Mouse (Mus musculus): ENCODE data around the gene Dpf2. TPM values are rescaled to one million over a fixed set of nuclear protein-coding genes. Genes with fewer than 3 reads are reported as not detected.
A peak's percentile ranks its signal among the peaks of the same experiment; 100 is the strongest.

Gene Dpf2
- total RNA-seq (2021): 10 to 100 TPM; 77.6 to 84.0 TPM
- long read RNA-seq, experiment 1, transcript Dpf2-202 (12 exons, 2,406 nt): major isoform, 40 of 58 reads
- long read RNA-seq, experiment 1, transcript Dpf2-205 (11 exons, 3,314 nt): minor isoform, 8 of 58 reads
- long read RNA-seq, experiment 1, partial matches to known transcripts: 3 of 58 reads
- long read RNA-seq, experiment 1, other reads (novel, unspliced or antisense): 7 of 58 reads
- long read RNA-seq, experiment 2, transcript Dpf2-205 (11 exons, 3,314 nt): minor isoform, 9 of 34 reads
- long read RNA-seq, experiment 2, transcript Dpf2-202 (12 exons, 2,406 nt): major isoform, 18 of 34 reads
- long read RNA-seq, experiment 2, partial matches to known transcripts: 3 of 34 reads
- long read RNA-seq, experiment 2, other reads (novel, unspliced or antisense): 4 of 34 reads

GRCm38 (mm10) chr19:5913007-5913719 lies at the start of gene Dpf2:
Gene Dpf2, minus strand, starts transcription at chr19:5913010.
- no peak for DNase-seq

DNA sequence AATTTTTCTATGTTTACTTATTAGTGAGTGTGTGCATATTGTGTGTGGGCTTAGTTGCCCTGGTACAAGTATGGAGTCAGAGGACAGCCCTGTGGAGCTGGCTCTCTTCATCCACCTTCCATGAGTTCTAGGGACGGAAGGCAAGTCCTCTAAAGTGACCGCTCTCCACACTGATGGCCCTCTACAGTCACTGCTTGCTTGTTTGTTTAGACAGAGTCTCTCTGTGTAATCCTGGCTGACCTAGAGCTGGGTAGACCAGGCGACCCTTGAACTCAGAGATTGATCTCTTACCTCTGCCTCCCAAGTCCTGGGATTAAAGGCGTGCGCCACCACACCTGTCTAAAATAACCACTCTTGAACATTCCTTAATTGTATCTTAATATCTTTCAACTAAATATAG lies 44.6 kb upstream of the Dpf2 start:
- no peak for DNase-seq

GRCm38 (mm10) chr19:5956685-5957084 lies 43.9 kb upstream of the Dpf2 start:
- DNase-seq: peak; percentile 90 to 95

DNA sequence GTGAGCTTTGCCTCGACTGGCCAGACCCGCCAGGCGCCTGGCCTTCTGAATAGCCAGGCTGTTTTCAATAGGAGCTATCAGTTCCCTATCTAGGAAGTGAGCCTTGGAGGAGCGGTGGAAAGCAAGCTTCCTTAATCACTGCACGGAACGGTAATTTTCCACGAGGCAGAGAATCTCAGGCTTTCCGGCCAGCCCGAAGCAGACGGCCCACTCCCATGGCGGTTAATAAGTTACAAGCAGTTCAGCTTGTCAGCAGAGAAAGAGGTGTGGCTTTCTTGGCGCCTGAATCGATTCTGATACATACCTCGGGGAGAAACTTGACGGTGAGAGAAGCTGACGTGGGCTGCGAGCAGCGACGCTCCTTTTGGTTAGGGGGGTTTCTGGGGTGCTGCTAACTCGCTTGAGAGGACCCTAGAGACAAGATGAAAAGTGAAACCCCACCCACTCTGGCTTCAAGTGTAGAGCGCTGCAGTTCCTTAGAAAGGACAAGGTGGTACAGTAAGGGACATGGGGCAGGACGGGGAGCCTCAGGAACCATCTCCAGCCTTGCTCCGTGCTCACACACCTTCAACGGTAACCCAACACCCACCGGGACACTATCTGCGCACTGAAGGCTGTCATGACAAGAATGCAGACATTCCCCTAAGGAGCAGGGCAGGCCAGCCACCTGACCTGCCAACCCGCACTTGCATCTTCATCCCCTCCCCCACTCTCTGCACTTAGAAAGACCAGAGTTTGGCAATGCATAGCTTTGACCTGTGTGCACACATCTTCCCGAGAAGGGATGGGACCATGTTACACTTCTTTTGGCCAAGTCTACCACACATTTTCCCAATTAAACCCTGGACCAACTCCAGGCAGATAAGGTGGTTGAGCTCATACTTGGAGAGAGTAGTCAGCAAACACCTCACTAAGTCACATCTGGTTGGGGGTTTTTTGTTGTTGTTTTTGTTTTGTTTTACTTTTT lies 43.2 kb upstream of the Dpf2 start:
- peak; percentile 75 to 85 for DNase-seq

DNA sequence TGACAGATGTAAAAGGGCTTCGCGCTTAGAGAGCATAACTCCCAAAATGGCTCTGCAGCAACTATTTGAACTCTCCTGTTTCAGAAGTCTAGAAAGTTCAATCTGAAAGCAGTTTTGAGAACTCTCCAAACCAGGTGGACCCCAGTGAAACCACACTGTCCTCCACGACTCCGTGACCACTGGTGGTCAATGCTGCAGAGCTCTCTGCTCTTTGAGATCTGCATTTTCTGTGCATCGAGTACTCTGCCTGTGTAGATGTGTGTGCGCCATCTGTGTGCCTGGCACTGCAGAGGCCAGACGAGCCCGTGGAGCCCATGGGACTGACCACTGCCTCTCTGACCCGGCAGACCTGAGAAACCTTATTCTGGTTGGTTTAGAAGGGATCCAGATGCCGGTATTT lies 42.1 kb upstream of the Dpf2 start:
- no peak for DNase-seq

DNA sequence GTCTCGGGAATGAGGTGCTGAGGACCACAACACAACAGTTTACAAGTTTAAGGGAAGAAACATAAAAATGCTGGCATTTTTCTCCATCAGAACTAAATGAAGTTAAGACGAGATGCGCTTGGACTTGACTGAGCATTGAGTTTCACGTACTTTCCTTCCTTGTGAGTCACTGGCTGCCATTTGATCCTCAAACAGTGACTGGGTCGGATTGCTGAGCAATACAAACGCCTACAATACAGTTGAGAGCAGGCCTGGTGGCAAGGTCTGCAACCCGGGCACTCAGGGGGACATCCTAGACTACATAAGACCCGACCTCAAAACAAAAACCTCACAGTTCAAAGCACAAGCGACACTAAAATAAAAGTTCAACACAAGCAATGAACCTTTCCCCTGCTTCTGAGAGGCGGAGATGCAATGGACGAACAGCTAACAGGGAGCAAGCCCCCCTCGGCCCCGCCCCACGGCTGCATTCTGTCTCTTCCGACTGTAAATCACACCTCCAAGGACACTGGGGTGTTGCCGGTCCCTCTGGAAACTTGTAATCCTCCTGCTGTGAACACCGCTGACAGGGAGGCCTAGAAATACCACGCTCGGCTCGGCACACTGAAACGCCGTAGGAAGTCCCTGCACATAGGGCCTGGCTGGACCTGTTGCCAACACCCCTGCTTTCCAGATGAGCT lies 41.4 kb upstream of the Dpf2 start:
- DNase-seq: no peak

GRCm38 (mm10) chr19:5953201-5953770 lies 40.5 kb upstream of the Dpf2 start:
- DNase-seq: peak in 1 of 2 experiments; percentile 29

DNA sequence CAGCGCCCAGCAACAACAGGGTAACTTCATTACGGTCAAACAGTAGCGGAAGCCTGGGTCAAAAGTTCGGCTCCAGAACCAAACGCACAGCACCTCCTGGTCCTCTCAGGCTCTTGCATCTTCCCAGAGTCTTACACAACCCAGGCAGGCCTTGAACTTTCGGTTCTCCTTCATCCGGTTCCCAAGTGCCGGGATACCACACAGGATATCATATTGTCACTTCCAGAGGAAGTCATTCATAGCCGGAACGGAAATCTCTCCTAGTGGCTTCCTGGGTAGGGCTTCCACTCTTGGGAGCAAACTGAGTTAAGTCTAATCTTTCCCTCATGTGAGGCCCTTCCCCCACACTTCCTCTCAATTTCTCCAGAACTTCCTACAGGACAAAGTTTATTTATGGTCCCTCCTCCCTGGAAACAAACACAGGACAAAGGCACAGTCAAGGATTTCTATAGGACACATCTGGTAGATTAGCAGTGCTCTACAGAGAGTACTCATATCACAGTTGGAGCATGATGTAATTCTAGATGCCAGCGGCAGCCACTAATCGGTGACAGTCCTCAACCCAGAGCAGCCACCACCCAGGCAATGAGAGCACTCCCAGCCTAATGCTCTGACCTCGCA lies 39.4 kb upstream of the Dpf2 start:
- DNase-seq: peak; percentile 74 to 92

DNA sequence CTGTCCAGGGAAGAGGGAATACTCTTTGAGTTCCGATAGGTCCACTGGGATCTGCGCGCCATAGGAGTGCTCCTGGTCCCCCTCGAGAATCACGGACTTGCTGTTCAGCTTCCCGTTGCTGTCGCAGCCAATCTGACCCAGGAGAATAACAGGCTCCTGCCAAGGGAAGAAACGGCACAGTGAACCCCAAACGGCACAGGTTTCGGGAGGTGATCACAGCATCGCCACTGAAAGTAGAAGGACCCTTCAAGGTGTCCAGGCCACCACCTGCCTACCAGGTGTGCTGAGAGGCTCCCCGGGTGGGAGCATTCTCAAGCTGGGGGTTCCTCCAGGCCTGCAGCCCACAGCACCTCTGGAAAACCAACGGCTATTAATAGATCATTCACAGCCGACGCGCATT lies 38.8 kb upstream of the Dpf2 start:
- DNase-seq: no peak

DNA sequence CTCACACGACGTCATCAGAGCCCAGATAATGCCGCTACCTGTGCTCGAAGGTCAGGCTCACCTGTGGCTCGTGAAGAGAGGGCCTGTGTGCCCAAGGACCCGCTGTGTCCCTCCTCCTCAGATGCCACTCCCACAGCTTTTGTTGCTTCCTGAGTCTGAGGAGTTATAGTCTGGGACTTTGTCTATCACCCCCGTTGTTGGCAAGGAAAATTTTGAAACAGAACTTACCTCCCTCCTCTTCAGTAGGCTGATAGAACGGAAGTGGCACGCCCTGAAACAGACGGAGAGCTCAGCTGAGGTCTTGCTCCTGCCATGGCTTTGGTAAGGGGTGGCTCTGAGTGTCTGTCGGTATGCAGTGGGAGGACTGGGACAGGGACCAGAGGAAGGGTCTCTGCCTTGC lies 37.4 kb upstream of the Dpf2 start:
- no peak for DNase-seq

DNA sequence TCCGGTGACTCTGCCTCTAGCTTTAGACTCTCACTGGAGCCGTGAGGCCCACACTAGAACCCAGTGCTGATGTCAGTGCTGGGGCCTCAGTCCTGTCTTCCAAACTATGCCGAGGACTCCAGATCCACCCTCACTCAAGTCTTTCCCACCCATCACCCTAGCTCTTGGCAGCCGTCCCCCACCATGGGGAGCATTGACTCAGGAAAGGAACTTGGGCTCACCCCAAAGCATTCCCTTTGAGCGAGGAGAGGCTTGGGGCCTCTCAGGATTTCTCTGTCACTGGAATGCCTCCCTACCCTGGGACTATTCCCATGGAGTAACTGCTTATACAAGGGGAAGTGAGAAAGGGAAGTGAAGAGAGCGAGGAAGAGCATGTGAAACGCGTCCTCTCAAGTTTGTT lies 33.1 kb upstream of the Dpf2 start:
- peak; percentile 73 to 78 for DNase-seq

DNA sequence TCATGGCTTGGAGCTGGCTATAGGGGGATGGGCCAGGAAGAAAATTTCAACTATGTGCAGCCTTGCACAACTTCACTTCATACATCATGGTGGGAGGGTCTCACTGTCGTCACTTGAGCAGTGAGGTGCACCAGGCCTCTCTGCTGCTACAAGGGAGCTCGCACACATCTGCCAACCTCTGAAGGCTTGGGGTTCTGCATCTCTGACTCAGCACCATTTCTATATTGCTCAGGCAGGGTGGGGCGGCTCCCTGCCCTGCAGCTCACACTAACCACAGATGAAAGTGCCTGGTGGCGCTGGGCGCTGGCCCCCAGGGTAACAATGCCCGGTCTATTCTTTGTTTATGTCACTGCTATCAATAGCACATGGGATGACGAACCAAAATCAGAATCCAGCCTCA lies 32.2 kb upstream of the Dpf2 start:
- peak; percentile 60 to 69 for DNase-seq

- DNase-seq: no peak
These were observed 31.3 kb upstream of the Dpf2 start for GRCm38 (mm10) chr19:5944145-5944544.

GRCm38 (mm10) chr19:5943404-5943803 lies 30.6 kb upstream of the Dpf2 start:
- no peak for DNase-seq

DNA sequence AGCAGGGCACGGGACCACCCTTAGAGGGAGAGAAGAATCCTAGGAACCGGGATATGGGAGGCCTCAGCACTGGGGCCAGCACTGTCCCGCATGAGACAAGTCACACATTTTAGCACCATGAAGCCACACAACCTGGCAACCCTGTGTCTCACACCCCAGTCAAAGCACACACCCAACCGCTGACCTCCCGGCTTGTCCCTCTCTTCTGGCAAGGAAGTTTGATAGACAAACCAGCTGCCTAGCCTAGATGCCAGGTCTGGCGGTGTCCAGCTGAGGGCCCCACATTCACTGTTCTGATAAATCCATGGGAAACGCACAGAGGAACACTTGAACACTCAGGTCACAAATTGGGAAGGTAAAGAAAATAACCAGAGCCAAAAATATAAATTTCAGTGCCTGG lies 29.8 kb upstream of the Dpf2 start:
- no peak for DNase-seq

GRCm38 (mm10) chr19:5940656-5941055 lies 27.8 kb upstream of the Dpf2 start:
- DNase-seq: peak in 1 of 2 experiments; percentile 29

GRCm38 (mm10) chr19:5940173-5940572 lies 27.4 kb upstream of the Dpf2 start:
- DNase-seq: peak; percentile 80 to 93

DNA sequence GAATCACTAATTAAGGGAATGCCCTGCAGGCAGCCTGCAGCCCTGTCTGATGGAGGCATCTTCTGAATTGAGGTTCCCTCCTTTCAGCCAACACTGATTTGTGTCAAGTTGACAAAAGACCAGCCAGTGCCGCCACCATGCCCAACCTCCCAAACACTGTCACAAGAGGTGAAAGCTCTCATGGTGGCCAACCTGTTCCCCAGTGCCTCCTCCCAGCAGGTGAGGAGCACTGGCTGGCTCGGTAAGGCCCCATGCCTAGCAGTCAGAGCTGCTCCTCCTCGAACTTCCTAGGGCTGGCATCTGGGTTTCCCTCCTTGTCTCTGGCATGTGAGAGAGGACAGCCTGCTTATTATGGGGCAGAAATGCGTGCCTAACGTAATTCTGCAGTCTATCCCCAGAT lies 26.9 kb upstream of the Dpf2 start:
- DNase-seq: no peak

- DNase-seq: no peak
These were observed 25.7 kb upstream of the Dpf2 start for GRCm38 (mm10) chr19:5938516-5938915.

DNA sequence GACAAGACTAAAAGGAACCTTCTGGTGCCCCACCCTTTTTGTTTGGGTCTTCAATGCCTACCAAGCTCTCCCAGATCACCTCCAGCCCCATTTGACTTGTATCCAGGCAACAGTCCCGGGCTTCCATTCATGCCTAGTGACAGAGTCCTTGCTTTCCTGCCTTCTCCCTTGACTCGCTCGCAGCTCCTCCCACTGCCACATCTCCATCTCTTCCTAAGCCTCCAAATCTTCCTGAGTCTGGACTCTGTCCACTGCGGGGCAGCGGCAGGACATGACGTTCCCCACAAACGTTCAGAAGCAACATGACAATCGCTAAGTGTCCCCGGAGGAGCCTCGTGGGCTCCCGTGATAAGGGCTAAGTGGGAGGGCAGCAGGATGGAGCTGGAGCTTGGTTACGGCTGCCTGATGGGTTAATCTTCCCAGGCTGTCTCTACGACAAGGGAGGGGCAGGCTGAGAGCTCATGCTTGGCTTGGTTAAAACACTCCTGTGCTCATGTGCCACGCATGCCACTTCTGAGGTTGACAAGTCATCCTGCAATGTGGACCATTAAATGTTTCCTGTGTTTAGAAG lies 25.1 kb upstream of the Dpf2 start:
- peak; percentile 35 to 40 for DNase-seq
